Mouse (Mus musculus): ENCODE results near the gene Itgav. TPM values are rescaled to one million over a fixed set of nuclear protein-coding genes. Genes with fewer than 3 reads are reported as not detected.

Itgav gene
- total and polyA plus RNA-seq, 3 experiments = 6.5 to 7.2 TPM; not detected in 1

DNA sequence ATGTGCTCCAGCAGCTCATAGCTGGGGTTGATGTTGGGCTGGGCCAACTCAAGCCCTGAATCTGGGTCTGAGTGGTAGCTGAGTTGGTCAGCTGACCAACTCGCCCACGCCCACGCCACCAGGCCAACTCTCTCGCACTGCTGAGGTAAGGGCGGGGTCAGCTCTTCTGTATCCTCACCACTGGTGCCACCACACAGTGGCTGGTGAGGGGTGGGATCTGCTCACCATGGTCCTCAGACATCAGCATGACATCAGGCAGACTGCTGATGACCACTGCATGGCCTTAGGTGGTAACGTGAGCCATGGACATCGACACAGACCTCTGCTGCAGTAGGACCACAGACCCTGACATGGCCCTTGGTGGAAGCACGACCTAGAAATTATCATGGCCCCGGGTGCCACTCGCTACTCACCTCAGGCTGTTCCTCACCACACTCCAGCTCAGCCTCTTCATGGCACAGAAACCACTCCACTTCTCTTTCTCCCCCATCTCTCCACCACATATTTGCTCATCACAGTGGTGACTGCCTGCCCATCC lies 24.5 kb downstream of the Itgav start (continued):
- no peak for TF ChIP-seq E2F4 (IDR thresholded peaks at IDR 0.05; ENCODE audit: borderline replicate concordance, low read depth, low read length)
- no peak for TF ChIP-seq JUND (IDR thresholded peaks at IDR 0.05; ENCODE audit: low read depth, low read length)

DNA sequence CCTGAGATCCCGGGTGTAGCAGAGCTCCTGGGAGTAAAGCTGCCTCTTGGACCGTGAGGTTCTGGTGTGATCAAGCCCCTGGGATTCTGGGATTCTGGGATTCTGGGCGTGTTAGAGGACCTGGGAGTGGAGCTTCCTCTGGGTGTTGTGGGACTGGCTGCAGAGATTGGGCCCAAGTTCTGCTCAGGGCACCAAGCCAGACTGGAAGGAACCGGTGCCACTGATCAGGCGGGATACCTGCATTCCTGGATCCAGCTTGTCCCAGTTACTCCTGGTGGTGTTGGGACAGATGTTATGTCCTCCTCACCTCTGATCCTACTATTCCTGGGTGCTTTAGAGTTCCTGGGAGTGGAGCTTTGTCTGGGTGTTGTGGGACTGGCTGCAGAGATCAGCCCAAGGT lies 28.8 kb downstream of the Itgav start:
- Histone ChIP-seq H3K4me1 (ENCODE audit: control insufficient read depth in 1 of 2, insufficient read depth in 2 of 2, low read length in 2 of 2) (no peaks in the 10 kb centered on the region), H3K4me3 (ENCODE audit: control insufficient read depth in 1 of 2, insufficient read depth in 1 of 2, low read depth in 2 of 2, low read length in 2 of 2) (no peak overlapping the region), H3K79me2 (ENCODE audit: control insufficient read depth, insufficient read depth, low read length, poor library complexity) (no peaks in the 10 kb centered on the region), H3K27me3 (ENCODE audit: control insufficient read depth in 1 of 2, insufficient read depth in 2 of 2, low read length in 2 of 2) (no peaks in the 10 kb centered on the region), H3K27ac (ENCODE audit: control insufficient read depth, low read depth, low read length) (no peak overlapping the region), H3K9me3 (replicated peaks; ENCODE audit: insufficient read depth, low read length) (no peaks in the 10 kb centered on the region), H3K9ac (ENCODE audit: control insufficient read depth, low read depth, low read length, poor library complexity, severe bottlenecking) (no peak overlapping the region), H3K36me3 (ENCODE audit: control insufficient read depth in 1 of 2, insufficient read depth in 2 of 2, low read length in 2 of 2) (no peaks in the 10 kb centered on the region; a peak in 1 of 4 replicates)
- TF ChIP-seq NRF1 (IDR thresholded peaks at IDR 0.05; ENCODE audit: insufficient read depth, low read depth, low read length, poor library complexity, severe bottlenecking) (no peak), USF1 (IDR thresholded peaks at IDR 0.05; ENCODE audit: low read depth, low read length) (no peak), RAD21 (IDR thresholded peaks at IDR 0.05; ENCODE audit: low read depth, low read length) (no peak), BHLHE40 (IDR thresholded peaks at IDR 0.05; ENCODE audit: borderline replicate concordance, low read depth, low read length) (no peak), SMC3 (IDR thresholded peaks at IDR 0.05; ENCODE audit: low read depth, low read length) (no peak), MYB (IDR thresholded peaks at IDR 0.05; ENCODE audit: low read depth, low read length) (no peak), EP300 (IDR thresholded peaks at IDR 0.05; ENCODE audit: low read depth in 1 of 2, low read length in 2 of 2) (no peak), CHD2 (IDR thresholded peaks at IDR 0.05; ENCODE audit: low read length) (no peak), JUND (IDR thresholded peaks at IDR 0.05; ENCODE audit: low read depth, low read length) (no peak), ZC3H11A (IDR thresholded peaks at IDR 0.05; ENCODE audit: low read depth, low read length) (no peak), HCFC1 (IDR thresholded peaks at IDR 0.05; ENCODE audit: low read depth, low read length) (no peak), POLR2A (IDR thresholded peaks at IDR 0.05; ENCODE audit: control insufficient read depth in 1 of 2, insufficient read depth in 1 of 2, low read depth in 1 of 2, low read length in 2 of 2, poor library complexity in 1 of 2) (no peak), MXI1 (IDR thresholded peaks at IDR 0.05; ENCODE audit: low read depth, low read length) (no peak), E2F4 (IDR thresholded peaks at IDR 0.05; ENCODE audit: borderline replicate concordance, low read depth, low read length) (no peak)
- no peak for DNase-seq (ENCODE audit: low read depth, low spot score)

DNA sequence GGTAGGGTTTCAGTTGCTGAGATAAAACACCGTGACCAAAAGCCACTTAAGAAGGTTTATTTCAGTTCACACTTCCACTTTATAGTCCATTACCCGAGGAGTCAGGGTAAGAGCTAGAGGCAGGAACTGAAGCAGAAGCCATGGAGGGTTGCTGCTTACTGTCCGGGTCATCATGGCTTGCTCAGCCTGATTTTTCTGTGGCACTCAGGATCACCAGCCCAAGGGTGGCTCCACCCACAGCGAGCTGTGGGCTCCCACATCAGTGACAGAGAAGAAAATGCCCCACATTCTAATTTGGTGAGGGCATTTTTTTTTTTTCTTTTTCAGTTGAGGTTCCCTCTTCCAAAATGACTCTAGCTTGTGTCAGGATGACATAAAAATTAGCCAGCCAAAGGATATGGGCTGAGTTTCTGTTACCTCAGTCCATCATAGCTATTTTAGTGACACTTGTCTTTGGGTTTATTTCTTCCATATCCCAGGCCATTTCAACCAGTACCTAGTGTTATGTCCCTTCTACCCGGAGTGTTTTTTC lies 30.2 kb downstream of the Itgav start:
- no peaks in the 10 kb centered on the region for H3K27me3 ChIP-seq (ENCODE audit: control insufficient read depth in 1 of 2, insufficient read depth in 2 of 2, low read length in 2 of 2)
- no peaks in the 10 kb centered on the region for H3K36me3 ChIP-seq (ENCODE audit: control insufficient read depth in 1 of 2, insufficient read depth in 2 of 2, low read length in 2 of 2)
- no peak for DNase-seq (ENCODE audit: low read depth, low spot score)
- H3K4me3 ChIP-seq (ENCODE audit: control insufficient read depth in 1 of 2, insufficient read depth in 1 of 2, low read depth in 2 of 2, low read length in 2 of 2) = no peak overlapping the region
- H3K4me1 ChIP-seq (ENCODE audit: control insufficient read depth in 1 of 2, insufficient read depth in 2 of 2, low read length in 2 of 2) = no peaks in the 10 kb centered on the region
- TF ChIP-seq ZNF384 (IDR thresholded peaks at IDR 0.05; ENCODE audit: low read depth, low read length) (no peak), NELFE (IDR thresholded peaks at IDR 0.05; ENCODE audit: low read depth, low read length) (no peak), SMC3 (IDR thresholded peaks at IDR 0.05; ENCODE audit: low read depth, low read length) (no peak), POLR2A (IDR thresholded peaks at IDR 0.05; ENCODE audit: control insufficient read depth in 1 of 2, insufficient read depth in 1 of 2, low read depth in 1 of 2, low read length in 2 of 2, poor library complexity in 1 of 2) (no peak), GATA1 (IDR thresholded peaks at IDR 0.05; ENCODE audit: low read depth, low read length) (no peak), HCFC1 (IDR thresholded peaks at IDR 0.05; ENCODE audit: low read depth, low read length) (no peak), RAD21 (IDR thresholded peaks at IDR 0.05; ENCODE audit: low read depth, low read length) (no peak), MYB (IDR thresholded peaks at IDR 0.05; ENCODE audit: low read depth, low read length) (no peak), POLR2AphosphoS5 (IDR thresholded peaks at IDR 0.05; ENCODE audit: borderline replicate concordance, low read depth, low read length) (no peak), TBP (IDR thresholded peaks at IDR 0.05; ENCODE audit: low read depth, low read length) (no peak), CTCF (IDR thresholded peaks at IDR 0.05 in 2 of 3, conservative IDR thresholded peaks at IDR 0.05 in 1 of 3; ENCODE audit: control insufficient read depth in 1 of 3, insufficient read depth in 1 of 3, low read depth in 2 of 3, low read length in 3 of 3, poor library complexity in 1 of 3, severe bottlenecking in 1 of 3) (no peak), USF1 (IDR thresholded peaks at IDR 0.05; ENCODE audit: low read depth, low read length) (no peak), EP300 (IDR thresholded peaks at IDR 0.05; ENCODE audit: low read depth in 1 of 2, low read length in 2 of 2) (no peak), MAFK (IDR thresholded peaks at IDR 0.05; ENCODE audit: borderline replicate concordance, low read depth, low read length) (no peak), JUND (IDR thresholded peaks at IDR 0.05; ENCODE audit: low read depth, low read length) (no peak)
- H3K79me2 ChIP-seq (ENCODE audit: control insufficient read depth, insufficient read depth, low read length, poor library complexity) = no peaks in the 10 kb centered on the region
- no peaks in the 10 kb centered on the region for H3K9me3 ChIP-seq (replicated peaks; ENCODE audit: insufficient read depth, low read length)
- H3K27ac ChIP-seq (ENCODE audit: control insufficient read depth, low read depth, low read length) = no peak overlapping the region
- H3K9ac ChIP-seq (ENCODE audit: control insufficient read depth, low read depth, low read length, poor library complexity, severe bottlenecking) = no peak overlapping the region
